Mouse (Mus musculus) layer of hippocampus, postnatal 36 days (tissue): ENCODE measurements at regions not wholly inside any gene's neighbourhood (a gene's known extent, or its start where the extent isn't known, plus 50 kb on each side); places are given as distances from the start of the nearest gene placed in this dataset.

Experiments used
- DNase-seq, 2 experiments: peaks; one replicate each; pipeline ENCODE4 v3.0.0; 2022

GRCm38 (mm10) chr6:97741427-97741826 is 65.4 kb upstream of the Mitf start:
- no peak for DNase-seq

GRCm38 (mm10) chr6:97740851-97741201 is 66.0 kb upstream of the Mitf start:
- no peak for DNase-seq

- DNase-seq = peak; percentile 28 to 64
These were observed 66.6 kb upstream of the Mitf start for GRCm38 (mm10) chr6:97740107-97740850.

GRCm38 (mm10) chr6:97738846-97739245 is 68.0 kb upstream of the Mitf start:
- DNase-seq = no peak

- DNase-seq = no peak
These were observed 76.0 kb upstream of the Mitf start for GRCm38 (mm10) chr6:97730835-97731234.

- no peak for DNase-seq
These were observed 88.5 kb upstream of the Mitf start for GRCm38 (mm10) chr6:97718184-97718910.

GRCm38 (mm10) chr6:97707401-97707800 is 90.1 kb upstream of the Frmd4b start:
- DNase-seq = no peak

- no peak for DNase-seq
These were observed 87.0 kb upstream of the Frmd4b start for GRCm38 (mm10) chr6:97704361-97704760.

GRCm38 (mm10) chr6:97699752-97700098 is 82.4 kb upstream of the Frmd4b start:
- DNase-seq = no peak

- no peak for DNase-seq
These were observed 81.9 kb upstream of the Frmd4b start for GRCm38 (mm10) chr6:97699054-97699751.

- DNase-seq = no peak
These were observed 75.9 kb upstream of the Frmd4b start for GRCm38 (mm10) chr6:97693281-97693680.

GRCm38 (mm10) chr6:97691136-97691535 is 73.8 kb upstream of the Frmd4b start:
- DNase-seq = no peak

GRCm38 (mm10) chr6:97684335-97684734 is 67.0 kb upstream of the Frmd4b start:
- DNase-seq = peak in 1 of 2 experiments; percentile 2

- no peak for DNase-seq
These were observed 64.9 kb upstream of the Frmd4b start for GRCm38 (mm10) chr6:97682213-97682612.

GRCm38 (mm10) chr6:97675181-97675756 is 57.9 kb upstream of the Frmd4b start:
- peak; percentile 36 to 45 for DNase-seq

GRCm38 (mm10) chr6:97666818-97667629 is 49.7 kb upstream of the Frmd4b start:
- DNase-seq = no peak
